Mouse (Mus musculus) liver, embryonic 16.5 days (tissue): Measurements from ENCODE around the gene Tnfsf14. TPM values are rescaled to one million over a fixed set of nuclear protein-coding genes. Genes with fewer than 3 reads are reported as not detected.

Experiments
- ATAC-seq: fragments of 200-750 bp; cut with Nextera tagmentation; 2 replicates; pipeline ENCODE4 v1.8.0; 2017; ENCODE audit warnings: low read depth, mild to moderate bottlenecking, moderate number of reproducible peaks, moderate library complexity
- H3K27ac ChIP-seq: fragments of 300-500 bp; sonication (generic); 2 replicates; pipeline ENCODE4 v1.5.1; 2014; ENCODE audit warnings: mild to moderate bottlenecking, low read length
- H3K27me3 ChIP-seq: fragments of 300-500 bp; sonication (generic); 2 replicates; pipeline ENCODE4 v1.6.1; 2014; ENCODE audit warnings: low read depth, low read length, mixed read lengths; ENCODE audit not compliant: control insufficient read depth, insufficient read depth
- H3K36me3 ChIP-seq: fragments of 300-500 bp; sonication (generic); 2 replicates; pipeline ENCODE4 v1.6.1; 2014; ENCODE audit warnings: mild to moderate bottlenecking; ENCODE audit not compliant: control insufficient read depth, insufficient read depth
- H3K4me1 ChIP-seq: fragments of 300-500 bp; sonication (generic); 2 replicates; pipeline ENCODE4 v1.6.1; 2014; ENCODE audit warnings: low read depth, low read length, mixed read lengths; ENCODE audit not compliant: control insufficient read depth
- H3K4me2 ChIP-seq: fragments of 300-500 bp; sonication (generic); 2 replicates; pipeline ENCODE4 v1.6.1; 2014; ENCODE audit warnings: low read depth, low read length, mixed read lengths
- H3K4me3 ChIP-seq: fragments of 300-500 bp; sonication (generic); 2 replicates; pipeline ENCODE4 v1.5.1; 2014; ENCODE audit warnings: low read depth, mild to moderate bottlenecking, low read length
- H3K9ac ChIP-seq: fragments of 300-500 bp; sonication (generic); 2 replicates; pipeline ENCODE4 v1.6.1; 2014; ENCODE audit warnings: low read depth, low read length
- H3K9me3 ChIP-seq: fragments of 300-500 bp; sonication (generic); replicated peaks from 2 replicates; pipeline ENCODE4 v1.6.1; 2016; ENCODE audit warnings: low read length; ENCODE audit not compliant: control insufficient read depth
- WGBS: fragments of 180-500 bp; shearing (Covaris S2); extraction: QIAGEN DNeasy Blood & Tissue Kit; methylation state at CpG from one replicate; pipeline ENCODE4 v1.1.7; 2014; ENCODE audit not compliant: insufficient replicate concordance; 5-methylcytosine and 5-hydroxymethylcytosine counted together
- polyA plus RNA-seq: library from polyadenylated mRNA; unstranded; fragments of >200 nt; fragmentation: Nextera tagmentation; extraction: Ambion mirVana; gene quantifications from 2 replicates; pipeline ENCODE4 v1.2.1, GENCODE M21; 2015

Tnfsf14 gene
- 1.3 and 1.4 TPM in 2 replicates for polyA plus RNA-seq

DNA sequence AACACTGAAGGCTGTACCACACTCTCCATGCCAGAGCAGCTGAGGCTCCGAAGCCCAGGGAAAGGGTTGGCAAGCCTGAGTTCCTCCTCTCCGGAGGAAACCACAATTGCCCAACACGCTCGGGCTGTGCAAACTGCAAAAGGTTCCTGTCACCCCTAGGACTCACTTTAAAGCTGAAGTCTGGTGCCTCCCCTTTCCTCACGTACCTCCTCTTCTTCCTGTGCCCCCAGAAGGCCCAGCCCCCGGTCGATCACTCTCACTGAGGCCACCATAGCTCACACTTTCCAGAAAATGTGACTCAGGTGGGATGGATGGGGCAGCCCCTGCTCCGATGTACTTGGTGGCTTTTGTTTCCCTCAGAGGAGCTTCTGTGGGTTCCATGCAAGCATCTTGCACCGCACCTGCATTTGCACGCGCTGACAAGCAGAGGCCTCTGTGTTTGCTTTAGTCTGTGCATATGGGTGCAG, at the start of gene Tnfsf14:
Gene Tnfsf14, minus strand, starts transcription at position 137 of the 467 bp plus-strand sequence.
- H3K9me3 ChIP-seq = no peaks in the 10 kb centered on the region
- peak; percentile 28; the same call in 1 of the 2 replicates for ATAC-seq
- H3K36me3 ChIP-seq = no peaks in the 10 kb centered on the region
- H3K27ac ChIP-seq = 0 out of 2 replicates have a peak within 1 kb of the TSS, but pooled peaks have one; percentile 28
- peak within 1 kb of the TSS; percentile 35 for H3K4me3 ChIP-seq
- peak within 1 kb of the TSS; percentile 19; the same call in 1 of the 2 replicates for H3K4me2 ChIP-seq
- H3K27me3 ChIP-seq = no peaks in the 10 kb centered on the region
- 25% methylated on average over 11 of the region's 11 CpGs for WGBS
- H3K9ac ChIP-seq = peak within 1 kb of the TSS; percentile 17; the same call in 1 of the 2 replicates
- H3K4me1 ChIP-seq = no peaks in the 10 kb centered on the region; the same call in none of the 2 replicates

DNA sequence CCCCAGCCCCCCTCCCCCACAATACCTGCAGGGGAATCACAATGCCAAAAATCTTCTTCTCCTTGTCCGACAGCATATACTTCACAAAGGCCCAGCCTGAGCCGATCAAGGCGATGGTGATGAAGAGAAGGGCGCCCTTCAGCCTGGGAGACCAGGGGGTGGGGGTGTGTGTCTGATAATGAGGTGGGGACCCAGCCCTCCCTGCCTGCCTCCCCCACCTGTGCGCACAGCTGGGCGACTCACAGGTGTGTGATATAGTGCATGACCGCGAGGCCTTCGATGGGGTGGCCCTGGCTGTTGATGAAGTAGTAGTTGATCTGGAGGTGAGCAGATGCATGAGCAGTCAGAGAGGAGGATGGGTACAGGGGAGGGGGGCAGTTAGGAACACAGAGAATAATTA, 43.2 kb upstream of the Tnfsf14 start:
- Histone ChIP-seq H3K9me3 (no peaks in the 10 kb centered on the region), H3K4me1 (peaks cover 3% of the 10 kb centered on the region), H3K9ac (no peak overlapping the region), H3K27me3 (no peaks in the 10 kb centered on the region), H3K36me3 (peaks cover 21% of the 10 kb centered on the region), H3K4me3 (no peak overlapping the region), H3K27ac (no peak overlapping the region), H3K4me2 (no peak overlapping the region)
- no peak for ATAC-seq
- 79% methylated on average over 9 of the region's 9 CpGs for WGBS

- H3K27me3 ChIP-seq = no peaks in the 10 kb centered on the region
- peaks cover 21% of the 10 kb centered on the region for H3K36me3 ChIP-seq
- peak overlapping the region; percentile 53 for H3K4me3 ChIP-seq
- H3K9ac ChIP-seq = no peak overlapping the region; the same call in 1 of the 2 replicates
- peak; percentile 14; the same call in 1 of the 2 replicates for ATAC-seq
- H3K4me2 ChIP-seq = peak overlapping the region; percentile 53
- H3K9me3 ChIP-seq = no peaks in the 10 kb centered on the region
- peaks cover 7% of the 10 kb centered on the region for H3K4me1 ChIP-seq
- no peak overlapping the region for H3K27ac ChIP-seq
- 67% methylated on average over 5 of the region's 5 CpGs for WGBS
Measured at GRCm38 (mm10) chr17:57235803-57236202, 41.8 kb upstream of the Tnfsf14 start.

GRCm38 (mm10) chr17:57234254-57234928, 40.4 kb upstream of the Tnfsf14 start:
- peak; percentile 45 for ATAC-seq
- H3K4me1 ChIP-seq = peaks cover 17% of the 10 kb centered on the region
- peak overlapping the region; percentile 53 for H3K4me2 ChIP-seq
- H3K27me3 ChIP-seq = no peaks in the 10 kb centered on the region
- H3K9ac ChIP-seq = peak overlapping the region; percentile 40
- no peaks in the 10 kb centered on the region for H3K9me3 ChIP-seq
- peak overlapping the region; percentile 66 for H3K27ac ChIP-seq
- peak overlapping the region; percentile 53 for H3K4me3 ChIP-seq
- peaks cover 21% of the 10 kb centered on the region for H3K36me3 ChIP-seq
- 69% methylated on average over 12 of the region's 12 CpGs for WGBS

DNA sequence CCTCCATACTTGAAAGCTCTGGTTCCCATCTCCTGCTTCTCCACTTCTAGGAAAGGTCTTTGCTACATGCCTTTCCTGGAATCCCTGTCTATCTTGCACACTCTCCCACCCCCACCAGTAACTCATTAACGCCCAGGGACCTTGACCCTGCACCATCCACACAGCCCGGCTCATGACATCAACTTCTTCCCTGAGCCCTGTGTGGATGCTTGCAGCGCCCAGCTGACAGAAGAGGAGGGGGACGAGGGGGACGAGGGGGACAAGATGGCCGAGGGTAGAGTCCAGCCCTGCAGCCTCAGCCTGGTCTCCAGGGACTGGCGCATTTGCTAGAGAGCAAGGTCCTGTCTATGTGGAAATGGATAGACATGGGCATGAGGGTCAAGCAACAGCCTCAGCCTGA, 39.1 kb upstream of the Tnfsf14 start:
- H3K27me3 ChIP-seq = no peaks in the 10 kb centered on the region
- peaks cover 20% of the 10 kb centered on the region for H3K4me1 ChIP-seq
- peaks cover 16% of the 10 kb centered on the region for H3K36me3 ChIP-seq
- peak overlapping the region; percentile 66 for H3K27ac ChIP-seq
- ATAC-seq = peak; percentile 77
- H3K9me3 ChIP-seq = no peaks in the 10 kb centered on the region
- H3K4me2 ChIP-seq = 0 out of 2 replicates have a peak overlapping the region, but pooled peaks have one; percentile 15
- no peak overlapping the region for H3K9ac ChIP-seq
- H3K4me3 ChIP-seq = peak overlapping the region; percentile 53
- WGBS = 48% methylated on average over 7 of the region's 7 CpGs

GRCm38 (mm10) chr17:57232200-57232599, 38.2 kb upstream of the Tnfsf14 start:
- Histone ChIP-seq H3K9ac (no peak overlapping the region), H3K36me3 (peaks cover 9% of the 10 kb centered on the region), H3K9me3 (no peaks in the 10 kb centered on the region), H3K27me3 (no peaks in the 10 kb centered on the region), H3K4me1 (peaks cover 20% of the 10 kb centered on the region), H3K27ac (peak overlapping the region; percentile 62), H3K4me3 (no peak overlapping the region), H3K4me2 (no peak overlapping the region)
- ATAC-seq = no peak
- 58% methylated on average over 1 of the region's 1 CpGs for WGBS

- Histone ChIP-seq H3K27me3 (no peaks in the 10 kb centered on the region), H3K4me3 (no peak overlapping the region), H3K27ac (peak overlapping the region; percentile 60), H3K9ac (no peak overlapping the region), H3K36me3 (0 out of 2 replicates have a peak, but pooled peaks cover under 1% of the 10 kb centered on the region), H3K4me2 (no peak overlapping the region), H3K4me1 (peaks cover 20% of the 10 kb centered on the region), H3K9me3 (no peaks in the 10 kb centered on the region)
- no peak for ATAC-seq
Measured at GRCm38 (mm10) chr17:57231321-57231771, 37.4 kb upstream of the Tnfsf14 start.

DNA sequence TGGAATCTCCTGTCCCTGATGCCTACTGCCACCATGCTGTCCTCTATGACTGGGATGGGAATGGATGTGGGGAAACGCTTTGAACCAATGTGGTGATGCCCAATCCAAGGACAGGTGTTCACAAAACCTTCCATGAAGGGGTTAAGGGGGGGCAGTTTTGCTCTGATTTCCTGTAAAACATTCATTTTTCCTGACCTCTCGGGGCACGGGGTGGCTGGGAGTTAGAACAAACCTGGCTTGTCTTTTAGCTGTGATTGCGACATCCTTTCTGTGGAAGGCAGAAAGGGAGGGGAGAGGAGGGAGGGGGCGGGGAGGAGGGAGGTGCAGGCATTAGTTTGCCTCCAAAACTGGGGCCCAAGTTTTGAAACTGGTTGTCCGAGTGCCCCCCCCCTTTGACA, 36.8 kb upstream of the Tnfsf14 start:
- Histone ChIP-seq H3K4me2 (peak overlapping the region; percentile 30; the same call in 1 of the 2 replicates), H3K27me3 (no peaks in the 10 kb centered on the region), H3K27ac (peak overlapping the region; percentile 65), H3K9ac (no peak overlapping the region), H3K36me3 (no peaks in the 10 kb centered on the region), H3K4me3 (no peak overlapping the region), H3K4me1 (peaks cover 20% of the 10 kb centered on the region), H3K9me3 (no peaks in the 10 kb centered on the region)
- 21% methylated on average over 6 of the region's 6 CpGs for WGBS
- ATAC-seq = peak; percentile 14
